Comparison of ENCODE assay signal across 13 mouse cellular contexts in genomic region chr11:11521908-11522441, GRCm38 (mm10). TPM values are rescaled to one million over a fixed set of nuclear protein-coding genes. Genes with fewer than 3 reads are reported as not detected.
DNase-seq lines count a peak whose midpoint lies in the region; ATAC-seq lines count a peak whose summit lies in the region.
"Had no signal": no experiment of that assay in that cellular context is flagged by ENCODE, and none has a peak within 500 bp of the region (broad histone marks: within the 10 kb centered on the region; RNA-seq: fewer than 3 reads in every experiment).

No protein-coding gene starts in this region.

- H3K9me3 ChIP-seq in liver, embryonic 12.5 days (replicated peaks): no peaks in the 10 kb centered on the region
- H3K9me3 ChIP-seq in forebrain, embryonic 15.5 days: no peaks in the 10 kb centered on the region
- H3K9me3 ChIP-seq: limb, embryonic 12.5 days; midbrain, embryonic 12.5 days; stomach, embryonic 15.5 days had no signal

- no peaks in the 10 kb centered on the region for H3K36me3 ChIP-seq in liver, embryonic 12.5 days
- H3K36me3 ChIP-seq in forebrain, embryonic 15.5 days: no peaks in the 10 kb centered on the region
- H3K36me3 ChIP-seq: limb, embryonic 12.5 days; midbrain, embryonic 12.5 days; stomach, embryonic 15.5 days had no signal

- peaks cover 53% of the 10 kb centered on the region for H3K4me1 ChIP-seq in liver, embryonic 12.5 days
- H3K4me1 ChIP-seq in forebrain, embryonic 15.5 days: no peaks in the 10 kb centered on the region
- H3K4me1 ChIP-seq: limb, embryonic 12.5 days; midbrain, embryonic 12.5 days; stomach, embryonic 15.5 days had no signal

- peak; percentile 62 for DNase-seq in A20 (ENCODE audit: low read depth, low spot score)
- peak; percentile 85 for DNase-seq in T-cell, adult 2 months (ENCODE audit: low spot score)
- peak; percentile 55 to 61 for DNase-seq in spleen, adult 18-20 months
- no peak for DNase-seq in right cerebral cortex, postnatal 4 days
- no peak for DNase-seq in left cerebral cortex, adult 18-20 months (ENCODE audit: low spot score in 2 of 2)
- no peak for DNase-seq in gastrocnemius, postnatal 4 days (ENCODE audit: low spot score in 2 of 2)
- DNase-seq: heart, postnatal 36 days had no signal

- peak overlapping the region; percentile 48 for H3K4me2 ChIP-seq in liver, embryonic 12.5 days
- H3K4me2 ChIP-seq in forebrain, embryonic 15.5 days (replicated peaks): no peak overlapping the region
- H3K4me2 ChIP-seq: limb, embryonic 12.5 days; midbrain, embryonic 12.5 days; stomach, embryonic 15.5 days had no signal

- no peak overlapping the region for H3K9ac ChIP-seq in liver, embryonic 12.5 days
- no peak overlapping the region for H3K9ac ChIP-seq in forebrain, embryonic 15.5 days (replicated peaks)
- H3K9ac ChIP-seq: limb, embryonic 12.5 days; midbrain, embryonic 12.5 days; stomach, embryonic 15.5 days had no signal

- no peaks in the 10 kb centered on the region for H3K27me3 ChIP-seq in liver, embryonic 12.5 days (replicated peaks)
- H3K27me3 ChIP-seq in forebrain, embryonic 15.5 days: no peaks in the 10 kb centered on the region
- H3K27me3 ChIP-seq: limb, embryonic 12.5 days; midbrain, embryonic 12.5 days; stomach, embryonic 15.5 days had no signal

- 20% methylated on average over 5 of the region's 5 CpGs for WGBS in liver, embryonic 12.5 days (ENCODE audit: insufficient replicate concordance)
- WGBS in forebrain, embryonic 15.5 days: 85% methylated on average over 5 of the region's 5 CpGs

- peak; percentile 83 for ATAC-seq in liver, embryonic 12.5 days
- no peak for ATAC-seq in forebrain, embryonic 15.5 days (replicated peaks)

- no peak overlapping the region; the same call in 1 of the 2 replicates for H3K4me3 ChIP-seq in liver, embryonic 12.5 days
- no peak overlapping the region for H3K4me3 ChIP-seq in forebrain, embryonic 15.5 days
- H3K4me3 ChIP-seq: limb, embryonic 12.5 days; midbrain, embryonic 12.5 days; stomach, embryonic 15.5 days had no signal

- H3K27ac ChIP-seq in liver, embryonic 12.5 days: peak overlapping the region; percentile 30
- H3K27ac ChIP-seq in forebrain, embryonic 15.5 days (replicated peaks): no peak overlapping the region
- H3K27ac ChIP-seq: kidney, postnatal 0 days; limb, embryonic 12.5 days; midbrain, embryonic 12.5 days; stomach, embryonic 15.5 days had no signal

RNA-seq across cellular contexts. Expression of gene Zpbp, which starts 59.8 kb away (rescaled TPM):
- 0.50 and 0.66 TPM in 2 replicates for polyA plus RNA-seq in liver, embryonic 12.5 days (2016; fragmentation: Nextera tagmentation; extraction: Ambion mirVana)
- polyA plus RNA-seq in forebrain, embryonic 15.5 days (2015; fragmentation: Nextera tagmentation; extraction: Ambion mirVana): 0.49 and 0.51 TPM in 2 replicates
- total RNA-seq in left cerebral cortex, adult 18-20 months (2021): 1 to 10 TPM; 1.1 to 1.3 TPM
- total RNA-seq in gastrocnemius, postnatal 4 days (2021): under 1 TPM; 0.29 to 0.47 TPM

Comparison
In these comparisons a context has a peak if more than half of its experiments do, and no peak if none do; other contexts are left out.
1. DNase-seq: peak in A20 (single experiment), T-cell, adult 2 months (single experiment) and spleen, adult 18-20 months (2 of 2); none in right cerebral cortex, postnatal 4 days (single experiment), left cerebral cortex, adult 18-20 months (0 of 2) and gastrocnemius, postnatal 4 days (0 of 2).